Mouse (Mus musculus): Measurements from ENCODE around the gene Gm4340. TPM values are rescaled to one million over a fixed set of nuclear protein-coding genes. Genes with fewer than 3 reads are reported as not detected.
"Not testable (repeated sequence)": the region's sequence is repeated elsewhere in the genome, so short reads cannot be mapped to it uniquely, and the experiment has no call there.

Gm4340 gene
- not detected for total RNA-seq (2021)
- long read RNA-seq, experiment 1, result 0 reads
- long read RNA-seq, experiment 2, result 0 reads

GRCm38 (mm10) chr10:104193742-104194141, at the start of gene Gm4340:
Gene Gm4340 (plus strand): TSS chr10:104194042.
- DNase-seq, result not testable (repeated sequence)

- DNase-seq, result not testable (repeated sequence)
These were observed 42.6 kb upstream of the Gm4340 start, which contains the start of gene Gm6763 for GRCm38 (mm10) chr10:104151197-104151596. Gene Gm6763 (plus strand): TSS chr10:104151497.

- not testable (repeated sequence) for DNase-seq
These were observed 34.1 kb upstream of the Gm4340 start, which contains the start of gene Gm8764 for GRCm38 (mm10) chr10:104159706-104160105. Gene Gm8764 (plus strand): TSS chr10:104160006.

- DNase-seq, result not testable (repeated sequence)
These were observed 25.6 kb upstream of the Gm4340 start, which contains the start of gene Gm21304 for GRCm38 (mm10) chr10:104168215-104168614. Gene Gm21304 (plus strand): TSS chr10:104168515.

GRCm38 (mm10) chr10:104176724-104177123, 17.1 kb upstream of the Gm4340 start, which contains the start of gene Gm21312:
Gene Gm21312 (plus strand): TSS chr10:104177024.
- DNase-seq, result not testable (repeated sequence)

- DNase-seq, result not testable (repeated sequence)
These were observed 8.6 kb upstream of the Gm4340 start, which contains the start of gene Gm20765 for GRCm38 (mm10) chr10:104185233-104185632. Gene Gm20765 (plus strand): TSS chr10:104185533.

GRCm38 (mm10) chr10:104209655-104210054, 15.8 kb downstream of the Gm4340 start:
- DNase-seq, result no peak

GRCm38 (mm10) chr10:104210268-104210990, 16.6 kb downstream of the Gm4340 start:
- DNase-seq, result no peak

- DNase-seq, result no peak
These were observed 20.7 kb downstream of the Gm4340 start for GRCm38 (mm10) chr10:104214527-104214926.

GRCm38 (mm10) chr10:104220303-104221021, 26.6 kb downstream of the Gm4340 start:
- no peak for DNase-seq

Other genes with a start within 250 kb of the Gm4340 start
- gene Gm21293, start 51.1 kb upstream of the Gm4340 start, total RNA-seq (2021), result not detected
- not detected for gene Gm6763, start 42.5 kb upstream of the Gm4340 start, total RNA-seq (2021)
- gene Gm8764, start 34.0 kb upstream of the Gm4340 start, total RNA-seq (2021), result not detected
- gene Gm21304, start 25.5 kb upstream of the Gm4340 start, total RNA-seq (2021), result not detected
- not detected for gene Gm21312, start 17.0 kb upstream of the Gm4340 start, total RNA-seq (2021)
- not detected for gene Gm20765, start 8.5 kb upstream of the Gm4340 start, total RNA-seq (2021)